Mouse (Mus musculus) lung, postnatal 25 days (tissue): ENCODE results near the gene Thsd4.

Source experiments
- DNase-seq: peaks from one replicate; pipeline ENCODE4 v3.0.0; 2022; ENCODE audit warnings: low spot score

Thsd4 gene

DNA sequence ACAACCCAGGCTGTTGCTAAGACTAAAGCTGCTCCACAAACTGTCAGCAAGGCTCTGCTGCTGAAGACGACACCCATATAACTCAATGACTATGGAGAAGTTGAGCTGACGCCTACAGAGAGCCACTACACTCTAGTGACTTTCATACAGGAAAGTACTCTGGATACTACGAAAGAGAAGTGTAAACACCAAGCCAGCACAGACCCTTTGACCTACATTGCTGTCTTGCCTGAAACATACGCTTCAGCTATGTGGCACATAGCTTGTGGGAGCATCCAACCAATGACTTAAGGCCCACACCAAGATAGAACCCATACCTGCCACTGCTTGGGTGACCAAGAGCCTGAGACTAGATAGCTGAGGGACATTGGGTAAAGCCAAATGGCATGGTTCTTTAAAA lies 141.3 kb downstream of the Thsd4 start:
- DNase-seq: no peak

DNA sequence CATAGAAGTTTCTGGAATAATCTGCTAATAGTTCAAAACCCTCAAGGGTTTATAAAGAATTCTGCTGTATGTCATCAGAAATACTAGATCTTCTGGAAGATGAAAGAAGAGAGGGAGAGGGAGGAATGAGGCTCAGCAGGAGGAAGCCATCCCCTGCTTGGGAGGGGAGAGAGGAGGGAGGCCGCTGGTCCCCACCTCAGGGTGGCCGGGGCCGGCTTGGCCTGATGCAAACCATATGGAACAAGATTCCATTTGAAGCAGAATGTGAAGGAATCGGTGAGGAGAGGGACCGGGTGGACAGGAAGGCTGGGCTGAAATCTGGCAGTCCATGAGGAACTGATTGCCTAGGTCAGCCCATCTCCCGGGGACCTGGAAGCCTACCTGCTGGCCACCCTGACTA lies 143.6 kb downstream of the Thsd4 start:
- no peak for DNase-seq

DNA sequence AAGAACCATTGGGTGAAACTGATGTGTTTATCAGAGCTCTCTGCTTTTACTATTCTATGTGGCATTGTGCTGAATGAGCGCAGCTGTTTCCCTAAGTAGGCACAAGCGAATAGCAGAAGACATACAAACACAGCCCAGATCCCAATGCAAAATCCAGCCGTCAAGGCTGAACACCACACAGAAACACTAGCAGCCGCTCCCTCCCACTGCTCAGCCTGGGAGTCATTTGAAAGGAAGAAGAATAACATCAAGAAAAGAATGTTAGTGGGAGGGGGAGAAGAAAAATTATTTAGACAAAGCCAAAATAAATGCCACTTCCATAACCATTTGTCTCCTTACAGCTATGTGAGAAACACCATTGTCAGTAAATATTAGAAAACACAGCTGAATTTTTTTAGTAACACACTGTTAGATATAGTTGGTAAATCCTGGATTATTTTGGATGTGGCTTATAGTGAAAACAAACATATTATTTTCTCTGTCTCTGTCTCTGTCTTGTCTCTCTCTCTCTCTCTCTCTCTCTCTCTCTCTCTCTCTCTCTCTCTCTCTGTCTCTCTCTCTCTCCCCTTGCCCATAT lies 148.6 kb downstream of the Thsd4 start:
- no peak for DNase-seq

DNA sequence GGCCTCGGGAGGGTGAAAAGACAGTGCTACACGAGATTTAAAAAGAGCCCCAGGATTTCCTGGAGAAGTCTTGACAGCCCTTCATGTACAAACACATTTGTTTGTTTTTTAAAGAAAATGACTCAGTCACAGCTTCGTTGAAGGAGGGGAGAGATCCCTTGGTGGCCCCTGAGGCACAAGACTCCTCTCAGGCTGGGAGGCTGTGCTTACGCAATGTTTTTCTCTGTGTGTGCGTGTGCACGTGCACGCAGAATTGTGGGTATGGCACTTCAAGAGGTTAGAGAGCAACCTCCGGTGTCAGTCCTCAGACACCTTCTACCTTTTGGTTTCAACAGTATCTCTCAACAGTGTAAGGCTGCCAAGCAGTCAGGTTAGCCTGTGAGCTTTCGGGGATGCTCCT lies 153.3 kb downstream of the Thsd4 start:
- peak; percentile 33 for DNase-seq

DNA sequence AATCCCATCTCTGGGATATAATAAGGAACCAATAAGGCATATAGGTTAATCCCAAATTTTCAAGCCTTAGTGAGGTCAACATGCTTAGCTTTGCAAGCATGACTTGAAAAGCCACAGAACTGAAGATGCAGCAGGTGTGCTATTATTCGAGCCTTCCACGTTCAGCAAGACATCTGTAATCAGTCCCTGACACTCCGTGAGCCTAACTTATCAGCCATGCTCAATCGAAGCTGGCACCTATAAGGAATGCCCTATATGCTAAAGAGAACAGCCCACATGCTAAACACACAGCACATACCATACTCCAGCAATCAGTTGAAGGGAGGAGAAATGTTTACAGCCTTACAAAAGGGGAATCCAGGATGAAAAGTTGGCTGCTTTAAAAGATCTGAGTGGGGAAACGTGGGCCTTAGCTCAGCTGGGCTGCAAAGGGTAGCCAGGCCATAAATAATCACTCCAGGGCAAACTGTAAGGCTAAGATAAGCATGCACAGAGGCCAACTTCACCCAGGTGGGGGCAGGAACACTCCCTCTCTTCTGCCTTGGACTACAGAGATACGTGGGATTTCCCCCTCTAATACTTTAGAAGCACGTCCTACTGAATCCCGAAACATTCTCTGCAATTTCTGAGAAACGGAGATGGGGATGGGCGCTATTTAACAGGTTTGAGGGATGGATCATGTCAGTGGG lies 154.1 kb downstream of the Thsd4 start:
- no peak for DNase-seq

DNA sequence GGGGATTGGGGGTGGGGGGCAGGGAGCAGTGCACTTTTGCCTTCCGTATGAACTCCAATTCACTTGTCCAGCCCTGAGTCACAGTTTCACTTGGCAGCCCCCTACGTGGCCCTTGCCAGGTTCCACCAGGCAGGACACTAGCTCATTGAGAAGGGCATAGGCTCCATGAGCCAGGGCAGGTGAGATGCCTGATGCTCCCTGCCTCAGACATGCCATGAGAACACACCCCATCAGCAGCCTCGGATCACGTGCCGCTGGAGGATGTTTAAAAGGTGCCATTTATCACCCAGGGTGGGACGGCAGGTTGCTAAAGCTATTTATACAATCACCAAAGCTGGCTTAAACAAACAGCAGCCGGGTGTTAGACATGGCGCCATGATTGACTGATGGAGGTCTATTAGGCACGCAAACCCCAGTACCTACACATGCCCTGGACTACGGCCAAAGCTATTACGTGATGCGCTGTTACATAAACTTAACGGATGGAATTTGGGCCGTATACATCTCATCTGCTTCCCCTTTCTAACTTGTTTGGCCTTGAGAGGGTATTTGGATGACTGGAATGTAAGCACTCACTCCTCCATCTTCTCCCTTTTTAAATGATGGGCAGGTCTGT lies 157.6 kb downstream of the Thsd4 start:
- DNase-seq: no peak

DNA sequence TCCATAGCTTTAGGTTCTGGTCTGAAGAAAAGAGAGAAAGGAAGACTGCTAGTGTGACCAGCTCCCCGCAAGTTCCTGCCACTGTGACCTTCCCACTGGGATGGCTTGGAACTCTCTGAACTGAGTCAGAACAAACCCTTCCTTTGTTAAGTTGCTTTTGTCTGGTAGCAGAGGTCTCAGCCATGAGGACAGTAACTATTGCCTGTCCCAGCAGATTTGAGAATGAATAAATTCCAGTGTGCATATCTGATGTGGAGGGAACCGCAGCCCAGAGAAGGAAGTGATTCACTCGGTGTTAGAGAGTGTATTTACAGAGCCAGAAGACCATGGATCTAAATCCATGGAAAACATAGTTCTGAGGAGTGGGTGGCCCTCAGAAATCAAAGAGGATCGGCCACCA lies 169.5 kb downstream of the Thsd4 start:
- DNase-seq: no peak

DNA sequence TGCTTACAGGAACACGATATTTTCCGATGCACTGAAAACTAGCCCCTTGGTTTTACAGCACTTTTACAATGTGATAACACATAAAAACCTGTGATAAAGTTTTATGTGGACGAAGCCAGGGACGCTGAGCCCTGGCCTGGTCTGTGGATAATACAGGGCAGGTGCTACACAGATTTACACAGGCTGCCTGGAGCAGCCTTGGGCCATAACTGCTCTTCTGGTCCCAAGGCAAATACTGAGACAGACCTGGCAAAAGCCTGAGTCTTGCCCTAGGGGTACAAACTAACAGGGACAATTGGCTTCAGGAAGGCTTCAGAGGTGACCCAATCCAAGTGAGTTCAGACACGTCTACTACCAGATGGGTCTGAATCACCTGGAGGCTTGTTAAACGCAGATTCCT lies 170.7 kb downstream of the Thsd4 start:
- DNase-seq: no peak

DNA sequence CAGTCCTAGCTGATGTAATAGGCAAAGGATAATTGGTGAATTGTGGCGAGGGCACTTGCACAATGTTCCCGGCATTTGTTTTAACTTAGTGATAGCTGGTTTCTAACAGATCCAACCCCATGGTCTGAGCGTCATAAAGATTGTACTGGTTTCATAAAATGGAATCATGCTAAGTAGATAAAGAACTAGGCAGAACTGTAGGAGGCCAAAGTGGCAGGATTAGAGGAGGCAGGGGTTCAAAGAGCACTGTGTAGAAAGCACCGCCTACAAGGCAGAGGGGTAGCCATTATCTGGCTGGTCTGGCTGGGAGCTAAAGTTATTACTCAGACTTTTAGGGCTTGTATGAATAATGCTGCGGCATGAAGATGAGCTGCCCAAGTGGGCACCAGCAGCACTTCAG lies 185.7 kb downstream of the Thsd4 start:
- DNase-seq: no peak

DNA sequence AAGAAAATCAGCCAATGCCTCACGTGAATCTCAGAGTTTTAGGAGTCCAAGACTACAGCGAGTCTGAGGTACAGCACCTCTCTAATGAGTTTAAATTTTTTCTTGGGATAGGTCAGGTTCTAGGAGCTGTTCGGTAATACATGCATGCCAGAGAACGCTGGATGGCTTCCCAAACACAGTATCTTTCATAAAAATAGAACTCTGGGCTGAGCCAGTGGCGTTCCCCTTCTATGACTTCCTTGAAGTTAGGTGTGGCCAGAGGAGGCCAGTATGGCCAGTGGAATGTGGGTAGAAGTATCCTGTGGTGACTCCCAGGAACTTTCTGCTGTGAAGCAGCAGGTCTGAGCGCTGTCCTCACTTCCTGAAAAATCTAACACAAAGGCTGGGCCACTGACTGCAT lies 186.4 kb downstream of the Thsd4 start:
- DNase-seq: peak; percentile 14

DNA sequence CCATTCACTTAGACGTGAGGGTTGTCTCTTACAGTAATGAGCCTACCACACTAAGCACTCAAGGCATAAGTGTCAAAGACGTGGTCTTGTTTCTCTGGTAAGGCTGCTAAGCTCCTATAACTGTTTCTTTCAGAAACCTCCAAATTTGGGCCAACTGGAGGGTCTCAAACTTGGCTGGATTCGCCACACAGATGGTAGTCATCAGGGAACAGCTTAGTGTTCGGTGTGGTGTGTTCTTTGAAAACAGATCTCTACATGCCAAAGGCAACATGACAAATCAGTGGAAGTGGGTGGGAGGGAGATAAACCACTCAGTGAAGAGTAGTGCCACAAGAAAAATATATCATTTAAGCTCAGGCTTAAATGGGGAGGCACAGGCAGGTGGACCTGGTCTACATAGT lies 191.9 kb downstream of the Thsd4 start:
- no peak for DNase-seq

DNA sequence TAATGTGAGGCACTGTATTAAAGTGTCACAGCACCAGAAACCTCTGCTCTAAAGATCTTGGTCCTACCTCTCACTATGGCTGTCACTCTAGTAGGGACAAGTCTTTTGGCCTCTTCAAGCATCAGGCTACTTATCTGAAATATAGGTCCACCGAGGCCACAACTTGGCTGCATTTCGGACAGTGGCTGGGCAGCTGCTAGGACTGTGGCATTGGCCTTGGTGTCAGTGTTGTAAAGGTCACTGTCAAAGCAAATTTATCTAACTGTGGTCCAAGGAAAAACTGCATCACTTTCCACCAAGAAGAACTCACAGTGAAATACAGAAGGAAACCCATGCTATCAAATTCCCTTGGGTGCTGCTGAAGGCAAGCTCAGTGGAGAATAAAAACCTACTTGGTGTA lies 197.1 kb downstream of the Thsd4 start:
- no peak for DNase-seq

DNA sequence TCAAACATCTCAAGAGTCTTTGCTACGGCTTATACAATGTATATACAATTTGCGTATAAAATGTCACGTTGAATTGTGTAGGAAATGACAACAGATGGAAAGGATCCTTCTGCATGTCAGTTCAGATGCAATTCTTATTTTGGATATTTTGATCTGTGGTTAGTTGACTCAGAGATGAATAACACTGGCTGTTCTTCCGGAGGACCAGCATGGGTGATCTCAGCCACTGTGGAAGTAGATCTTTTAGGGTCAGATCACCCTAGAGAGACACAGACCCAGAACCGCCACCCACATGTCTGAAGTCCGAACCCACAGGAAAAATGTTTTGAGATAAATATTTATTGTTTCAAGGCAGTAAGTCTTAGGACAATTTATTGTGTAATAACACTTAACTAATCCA lies 198.4 kb downstream of the Thsd4 start:
- DNase-seq: no peak

DNA sequence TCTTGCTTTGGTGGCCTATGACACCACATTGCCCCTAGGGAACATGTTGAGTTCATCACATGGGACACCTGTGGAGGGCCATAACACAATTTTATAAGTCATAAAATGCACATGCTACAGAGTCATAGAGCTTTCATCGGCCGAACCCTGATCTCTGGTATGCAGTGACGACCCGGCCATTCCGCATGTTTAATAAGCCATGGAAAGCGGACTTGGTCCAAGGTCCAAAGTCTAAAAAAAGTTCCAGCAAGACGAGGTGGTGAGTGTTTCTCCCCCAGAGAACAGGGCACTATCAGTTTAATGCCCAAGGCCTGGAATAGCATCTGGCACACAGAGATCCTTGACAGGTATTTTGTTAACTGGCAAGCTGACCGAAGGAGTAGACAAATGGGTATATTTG lies 204.6 kb downstream of the Thsd4 start:
- no peak for DNase-seq

DNA sequence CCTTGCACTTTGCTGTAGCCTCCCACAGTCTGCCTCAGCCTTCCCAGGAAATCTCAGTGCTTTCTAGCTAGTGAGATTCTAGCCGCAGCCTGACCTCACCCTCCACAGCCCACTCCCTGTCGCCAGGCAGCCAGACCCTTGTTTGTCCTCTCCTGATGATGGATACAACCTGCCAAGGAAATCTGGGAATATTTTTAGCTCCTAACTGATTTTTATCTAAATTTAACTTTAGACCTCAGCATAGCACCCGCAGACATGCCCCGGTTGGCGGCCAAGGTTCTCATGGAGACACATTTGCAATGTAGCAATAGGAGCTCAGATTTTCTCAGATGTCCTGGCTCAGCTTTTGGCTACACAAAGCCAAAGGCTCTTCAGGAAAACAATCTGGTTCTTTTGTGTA lies 205.3 kb downstream of the Thsd4 start:
- no peak for DNase-seq

DNA sequence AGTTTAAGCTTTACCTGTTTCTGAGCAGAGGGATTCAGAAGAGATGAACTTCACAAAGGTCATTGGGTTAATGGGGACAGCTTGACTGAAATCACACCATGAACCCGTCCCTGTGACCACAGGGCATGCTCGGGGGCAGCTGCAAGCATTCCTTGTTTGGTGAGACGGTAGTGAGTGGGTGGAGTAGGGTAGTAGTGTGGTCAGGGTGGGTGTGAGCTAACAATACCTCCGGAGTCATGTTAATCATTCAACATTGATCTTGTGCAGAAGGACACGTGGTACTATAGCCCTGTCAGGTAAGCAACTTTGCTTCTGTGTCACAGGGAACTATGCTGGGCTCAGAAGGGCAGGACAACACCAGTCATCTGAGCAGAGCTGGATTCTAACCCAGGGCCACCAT lies 206.3 kb downstream of the Thsd4 start:
- DNase-seq: no peak

DNA sequence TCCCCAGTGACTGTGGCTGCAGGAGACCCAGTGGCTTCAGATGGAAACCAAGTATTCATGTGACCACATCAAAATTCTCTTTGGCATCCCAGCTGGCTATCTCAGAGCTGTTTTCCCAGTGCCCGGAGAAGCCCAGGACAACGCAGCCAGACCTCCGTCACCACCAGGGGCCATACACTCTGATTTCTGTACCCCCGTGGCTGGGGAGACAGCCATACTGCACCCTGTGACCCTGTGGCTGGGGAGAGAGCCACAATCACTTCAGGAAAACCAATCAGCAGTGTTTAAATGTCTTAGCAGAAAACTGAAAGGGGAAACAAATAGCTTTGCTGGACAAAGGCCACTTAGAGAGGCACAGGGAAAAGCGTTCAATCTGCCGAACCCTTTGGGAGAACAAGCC lies 208.2 kb downstream of the Thsd4 start:
- no peak for DNase-seq

DNA sequence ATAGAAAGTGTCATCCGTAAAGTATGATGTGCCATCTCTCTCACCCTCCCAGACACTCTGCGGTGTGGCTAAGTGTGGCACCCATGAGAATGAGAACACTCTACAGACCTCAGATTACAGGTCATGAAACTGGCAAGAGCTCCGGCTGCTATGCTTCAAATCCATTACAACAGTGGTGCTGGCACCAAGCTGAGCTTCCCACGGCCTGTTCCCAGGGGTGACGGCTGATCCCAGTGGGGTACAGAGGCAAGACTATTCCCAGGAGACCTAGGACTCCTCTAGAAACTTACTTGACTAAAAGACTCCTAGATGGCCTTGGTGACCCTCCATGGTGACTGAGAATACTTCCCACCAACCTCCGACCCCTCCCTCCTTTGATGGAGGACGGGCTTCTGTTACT lies 209.2 kb downstream of the Thsd4 start:
- peak; percentile 23 for DNase-seq

DNA sequence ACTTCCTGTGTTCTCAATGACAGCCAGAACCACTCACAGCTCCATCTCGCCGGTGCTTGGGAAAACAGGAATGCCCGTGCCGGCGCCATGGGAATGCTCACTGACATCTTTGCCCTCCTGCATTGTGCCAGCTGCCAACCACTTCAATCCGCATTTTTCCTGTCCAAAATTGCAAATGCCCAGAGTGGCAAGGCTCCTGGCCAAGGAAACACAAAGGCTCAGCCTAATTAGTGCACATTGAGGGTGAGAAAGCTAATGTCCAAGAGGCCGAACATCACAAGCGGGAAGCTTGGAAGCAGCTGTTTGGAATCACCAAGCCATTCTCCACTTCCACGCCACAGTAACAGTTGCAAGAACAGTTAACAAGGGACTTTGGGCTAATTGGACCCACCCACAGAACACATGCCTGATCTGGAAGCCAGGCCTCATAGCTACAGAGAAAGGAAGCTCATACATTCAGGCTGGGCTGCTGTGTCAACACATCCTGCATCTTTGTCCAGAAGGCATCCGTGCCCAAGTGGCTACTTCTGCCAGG lies 210.2 kb downstream of the Thsd4 start:
- DNase-seq: no peak

DNA sequence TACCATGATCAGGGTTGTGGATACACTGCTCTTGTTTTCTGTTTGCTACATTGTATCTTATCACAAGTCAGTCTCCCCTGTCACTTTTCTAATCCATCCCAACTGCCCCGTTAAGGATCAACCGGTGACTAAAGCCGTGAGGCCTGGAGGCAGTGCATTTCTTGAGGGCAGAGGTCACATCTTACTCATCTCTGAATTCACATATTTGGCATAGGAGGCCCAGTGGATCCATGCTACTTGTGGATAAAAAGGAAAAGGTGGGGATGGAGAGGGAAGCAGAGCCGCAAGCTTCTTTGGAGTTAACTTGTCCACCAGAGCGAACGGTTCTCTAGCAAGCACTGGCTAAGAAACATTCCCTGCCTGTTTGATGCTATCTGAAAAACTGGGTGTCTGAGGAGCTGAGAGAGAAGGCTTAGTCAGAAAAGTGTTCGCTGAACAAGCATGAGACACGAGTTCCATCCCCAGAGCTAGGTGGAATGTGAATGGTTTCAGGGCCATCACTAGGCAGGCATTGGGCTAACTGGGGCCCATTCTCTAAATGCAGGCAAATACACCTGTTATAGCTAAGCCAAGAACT lies 211.0 kb downstream of the Thsd4 start:
- DNase-seq: no peak

DNA sequence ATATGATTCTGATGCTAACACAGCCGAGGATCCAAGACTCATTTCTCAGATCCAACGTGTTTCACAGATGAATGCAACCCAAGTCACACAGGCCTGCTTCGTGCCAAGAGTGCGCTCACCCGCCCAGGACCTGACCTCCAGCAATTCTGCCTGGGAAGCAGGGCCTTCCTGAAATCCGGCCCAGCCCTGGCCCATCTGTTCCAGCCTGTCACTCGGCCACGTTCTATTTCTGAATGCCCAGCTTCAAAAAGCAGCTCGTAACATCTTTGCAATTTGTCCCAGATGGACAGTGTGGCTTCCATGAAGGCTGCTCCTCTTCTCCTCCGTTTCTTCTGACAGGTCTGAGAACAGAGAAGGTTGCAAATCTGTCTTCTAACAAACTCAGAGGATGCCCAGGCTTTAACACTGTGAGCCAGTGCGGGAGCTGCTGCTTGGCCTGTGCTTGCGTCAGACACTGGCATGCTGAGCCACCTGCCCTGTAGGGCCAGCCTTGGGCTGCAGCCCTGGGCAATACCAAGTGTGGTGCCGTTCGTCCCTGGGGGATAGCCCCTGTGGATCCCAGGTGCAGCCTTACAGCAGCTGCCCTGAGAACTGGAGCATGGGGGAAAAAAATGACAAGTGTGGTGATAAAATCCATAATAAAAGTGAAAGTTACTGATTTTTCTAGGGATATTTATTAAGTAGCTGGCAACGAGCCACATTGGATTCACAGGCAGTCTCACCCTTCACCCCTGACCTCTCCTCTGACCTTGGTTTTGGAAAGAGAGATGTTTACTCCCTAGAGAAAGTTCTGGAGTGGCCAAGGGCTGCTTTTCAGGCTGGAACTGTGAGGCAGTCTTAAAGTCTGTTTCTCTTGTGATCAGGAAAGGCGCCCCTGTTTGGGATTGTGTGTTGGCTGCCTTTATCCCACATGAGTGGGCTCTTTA lies 211.8 kb downstream of the Thsd4 start:
- peak; percentile 32 for DNase-seq

DNA sequence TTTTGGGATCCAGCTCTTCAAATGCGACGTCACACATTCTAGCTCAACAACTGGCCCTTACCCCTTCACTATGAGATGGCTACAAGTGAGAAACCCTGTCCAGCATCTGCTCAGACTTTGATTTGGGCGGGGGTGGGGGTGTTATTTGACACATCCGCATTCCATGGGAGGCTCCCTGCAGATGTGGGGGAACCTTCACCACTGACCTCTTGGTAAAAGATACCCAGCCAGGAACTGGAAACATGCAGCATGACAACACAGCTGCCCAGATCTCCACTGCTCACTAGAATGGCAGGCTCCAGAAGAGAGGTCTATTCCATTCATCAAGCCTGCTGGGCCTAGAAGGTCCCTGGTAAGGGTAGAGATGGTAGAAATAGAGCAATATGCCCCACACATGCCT lies 213.7 kb downstream of the Thsd4 start:
- no peak for DNase-seq
